Mouse (Mus musculus): ENCODE results near the gene Cldn10. TPM values are rescaled to one million over a fixed set of nuclear protein-coding genes. Genes with fewer than 3 reads are reported as not detected.
A peak's percentile ranks its signal among the peaks of the same experiment; 100 is the strongest.

Cldn10 gene
- total RNA-seq, 2 experiments from 2014 or later: 0.10 TPM; not detected in 1

DNA sequence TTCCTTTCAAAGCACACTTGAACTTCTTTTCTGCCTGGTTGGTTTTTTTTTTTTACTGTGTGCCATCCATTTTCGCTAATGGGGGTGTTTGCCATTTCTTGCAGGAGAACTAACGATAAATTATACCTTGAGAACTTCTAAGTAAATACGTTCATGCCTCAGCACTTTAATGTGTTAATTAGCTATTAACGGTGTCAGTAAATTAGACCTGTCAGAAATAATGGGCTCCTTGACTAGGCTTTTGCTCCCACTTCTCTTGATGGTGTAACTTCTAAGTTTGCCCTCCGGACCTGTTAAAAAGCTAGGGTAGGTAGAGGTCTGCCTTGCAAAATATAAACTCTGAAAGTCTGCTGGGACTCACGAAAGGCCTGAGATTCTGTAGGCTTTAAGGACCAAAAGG, 70.6 kb downstream of the Cldn10 start:
- ATAC-seq (replicated peaks; ENCODE audit: poor library complexity): no peak

DNA sequence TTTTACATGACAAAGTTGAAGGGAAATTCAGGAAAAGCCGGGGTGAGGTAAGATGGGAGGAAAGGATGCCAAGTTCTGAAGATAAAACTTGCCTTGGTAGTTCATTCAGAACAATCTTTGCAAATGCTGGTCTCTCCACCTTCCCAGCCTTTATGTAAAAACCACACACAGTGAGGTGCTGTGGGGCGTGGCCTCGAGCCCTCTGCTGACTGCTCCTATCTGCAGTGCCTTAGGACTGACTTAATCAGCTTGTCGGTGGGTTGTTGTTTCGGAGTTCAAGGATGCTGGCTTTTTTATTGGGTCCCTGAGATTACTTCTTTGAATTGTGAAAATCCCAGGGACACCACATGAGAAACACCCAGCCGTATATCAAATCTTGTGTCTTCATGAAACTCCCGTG, 74.5 kb downstream of the Cldn10 start:
- ATAC-seq (replicated peaks; ENCODE audit: poor library complexity): peak; percentile 70

DNA sequence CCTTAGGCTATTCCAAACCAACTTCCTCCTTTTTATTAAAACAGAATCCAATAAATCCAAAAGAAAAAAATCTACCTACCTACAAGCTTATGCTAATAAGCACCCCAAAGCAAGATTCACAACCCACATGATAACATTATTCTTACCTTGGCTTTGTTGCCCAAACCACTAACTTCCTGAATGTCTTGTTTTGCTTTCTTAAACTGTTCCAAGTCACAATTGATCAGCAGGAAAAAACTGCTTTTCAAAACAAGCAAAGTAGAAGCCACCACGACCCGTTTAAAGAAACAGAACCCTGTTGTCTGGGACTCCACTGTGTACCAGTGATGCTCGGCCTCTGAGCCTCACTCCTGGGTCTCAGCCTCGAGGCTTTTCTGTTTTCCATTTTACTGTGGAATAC, 77.2 kb downstream of the Cldn10 start:
- no peak for ATAC-seq (replicated peaks; ENCODE audit: poor library complexity)

- peak; percentile 18; the same call in 1 of the 2 replicates for ATAC-seq (replicated peaks; ENCODE audit: poor library complexity)
These were observed 78.5 kb downstream of the Cldn10 start for GRCm38 (mm10) chr14:118866014-118866811.

- ATAC-seq (replicated peaks; ENCODE audit: poor library complexity): no peak
These were observed 79.7 kb downstream of the Cldn10 start for GRCm38 (mm10) chr14:118867366-118867765.

DNA sequence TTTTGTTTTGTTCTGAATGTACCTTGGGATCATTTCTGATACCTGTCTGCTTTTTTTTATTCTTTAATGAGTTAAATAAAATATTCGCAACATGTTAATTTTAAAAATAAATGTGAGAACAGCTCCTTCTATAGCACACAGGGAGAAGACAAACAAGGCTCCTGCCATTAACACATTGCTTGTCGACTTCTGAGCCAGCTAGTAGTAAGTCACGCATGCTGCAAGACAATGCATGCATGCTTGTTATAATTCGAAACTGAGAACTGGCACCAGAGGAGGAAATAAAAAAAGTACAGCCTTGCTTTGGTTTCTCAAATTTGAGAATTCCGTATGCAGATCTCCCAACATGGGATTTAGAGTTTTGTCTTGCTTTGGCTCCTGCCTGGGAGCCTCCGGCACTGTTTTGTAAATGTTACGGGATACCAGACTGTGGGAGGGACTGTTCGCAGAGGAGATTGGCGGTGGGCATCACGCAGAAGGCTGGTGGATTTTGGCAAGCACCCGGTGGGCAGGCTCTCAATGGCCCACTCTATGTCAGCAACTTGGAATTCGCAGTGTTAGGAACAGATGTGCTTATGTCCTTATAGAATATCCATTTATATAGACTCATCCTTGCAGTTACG, 80.5 kb downstream of the Cldn10 start:
- no peak for ATAC-seq (replicated peaks; ENCODE audit: poor library complexity)

DNA sequence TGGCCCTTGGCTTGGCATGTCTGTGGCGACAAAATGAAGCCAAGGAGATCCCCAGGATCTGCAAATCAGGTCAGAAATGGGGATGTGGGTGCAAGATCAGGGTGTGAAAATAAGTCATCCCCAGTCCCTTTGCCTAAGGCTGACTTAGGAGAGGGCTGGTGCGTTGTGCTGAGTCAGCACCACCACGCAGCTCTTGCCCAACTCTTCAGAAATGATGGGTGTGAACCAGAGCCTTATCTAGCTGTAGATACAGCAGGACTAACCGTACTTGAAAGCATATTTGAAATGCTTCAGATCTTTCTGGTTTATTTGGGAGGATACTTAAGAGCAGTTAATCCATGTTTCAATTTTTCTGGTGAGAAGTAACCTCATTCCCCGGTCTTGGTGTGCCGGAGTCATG, 82.0 kb downstream of the Cldn10 start:
- ATAC-seq (replicated peaks; ENCODE audit: poor library complexity): peak; percentile 89

DNA sequence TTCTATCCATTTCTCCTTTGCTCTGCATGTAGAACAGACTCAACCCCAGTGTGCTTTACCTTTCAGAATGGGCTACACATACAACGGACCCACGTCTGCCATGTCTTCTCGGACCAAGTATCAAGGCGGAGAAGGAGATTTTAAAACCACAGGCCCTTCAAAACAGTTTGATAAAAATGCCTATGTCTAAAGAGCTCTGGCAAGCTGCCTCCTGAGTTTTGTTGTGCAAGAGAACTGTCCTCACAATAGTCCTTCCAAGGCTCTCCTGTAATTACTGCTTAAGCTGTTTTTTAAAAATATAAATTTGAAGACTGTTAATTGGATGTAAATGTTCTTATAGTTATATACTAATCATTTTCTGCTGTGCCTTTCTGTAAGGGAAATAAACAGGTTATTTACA, 86.4 kb downstream of the Cldn10 start:
- no peak for ATAC-seq (replicated peaks; ENCODE audit: poor library complexity)

DNA sequence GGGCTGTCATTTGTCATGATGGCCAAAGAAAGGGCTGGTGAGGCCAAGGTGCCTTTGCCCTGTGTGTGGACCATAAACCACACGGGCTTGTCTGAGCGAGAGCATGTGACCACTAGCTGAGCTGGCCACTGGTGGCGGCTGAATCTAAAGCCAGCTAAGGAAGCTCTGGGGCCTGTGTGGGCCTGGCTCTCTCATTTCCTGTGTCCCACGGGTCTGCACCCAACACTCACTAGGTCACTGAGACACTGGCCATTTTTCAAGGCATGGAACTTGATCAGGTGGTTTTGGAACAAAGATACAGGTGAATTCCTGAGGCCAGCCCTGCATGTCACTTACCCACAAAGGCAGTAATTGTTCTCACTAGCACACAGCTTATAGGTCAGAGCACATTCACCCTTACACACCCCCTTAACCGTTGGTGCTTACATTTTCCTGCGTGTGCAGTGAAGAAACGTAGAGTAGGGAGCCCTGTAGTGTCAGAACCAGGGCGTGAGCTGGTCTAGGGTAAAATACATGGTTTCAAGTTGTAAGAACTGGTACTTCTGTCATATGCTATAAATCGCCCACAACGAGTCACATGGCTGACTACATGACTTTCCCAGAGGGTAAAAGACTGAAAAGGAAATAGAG, 87.2 kb downstream of the Cldn10 start:
- no peak for ATAC-seq (replicated peaks; ENCODE audit: poor library complexity)

DNA sequence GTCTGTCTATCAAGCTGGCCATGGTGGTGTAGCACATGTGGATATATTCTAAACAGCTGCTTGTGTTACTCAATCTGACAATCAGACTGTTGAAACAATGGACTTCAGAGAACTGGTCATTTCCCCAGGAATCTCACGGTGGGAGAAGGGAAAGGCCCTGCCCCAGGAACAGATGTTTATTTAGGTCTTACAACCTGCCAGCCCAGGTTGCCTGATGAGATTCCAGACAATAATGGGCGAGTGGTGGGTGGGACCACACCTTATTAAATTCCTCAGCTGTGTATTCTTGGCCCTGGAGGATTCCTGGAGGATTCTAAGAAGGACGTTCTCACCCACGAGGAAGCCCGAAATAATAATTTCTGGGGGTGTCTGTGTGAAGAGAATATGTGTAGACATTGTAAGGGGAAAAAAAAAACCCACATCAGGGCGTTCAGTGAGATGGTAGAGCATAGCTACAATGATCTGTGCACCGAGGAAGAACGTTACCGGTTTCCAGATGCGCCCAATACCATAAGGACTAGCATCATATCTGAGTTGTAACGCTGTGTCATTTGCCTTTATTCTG, 90.7 kb downstream of the Cldn10 start:
- no peak for ATAC-seq (replicated peaks; ENCODE audit: poor library complexity)

- ATAC-seq (replicated peaks; ENCODE audit: poor library complexity): no peak
These were observed 93.0 kb downstream of the Cldn10 start for GRCm38 (mm10) chr14:118880696-118881095.

GRCm38 (mm10) chr14:118883344-118884249, 95.9 kb downstream of the Cldn10 start:
- ATAC-seq (replicated peaks; ENCODE audit: poor library complexity): peak; percentile 81

DNA sequence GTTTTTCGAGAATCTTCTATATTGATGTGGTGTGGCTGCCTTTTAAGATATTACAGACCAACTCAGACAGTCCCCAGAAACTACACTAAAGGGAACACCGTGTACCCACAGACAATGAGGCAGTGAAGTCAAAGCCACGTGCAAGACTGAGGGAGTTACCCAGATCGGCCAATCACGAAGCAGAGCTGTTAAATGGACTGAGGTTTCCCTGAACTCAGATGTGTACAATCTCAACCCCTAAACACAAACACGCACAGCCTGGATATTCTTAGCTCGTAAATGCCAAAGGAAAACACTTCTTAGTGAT, 96.5 kb downstream of the Cldn10 start:
- ATAC-seq (replicated peaks; ENCODE audit: poor library complexity): peak; percentile 58

DNA sequence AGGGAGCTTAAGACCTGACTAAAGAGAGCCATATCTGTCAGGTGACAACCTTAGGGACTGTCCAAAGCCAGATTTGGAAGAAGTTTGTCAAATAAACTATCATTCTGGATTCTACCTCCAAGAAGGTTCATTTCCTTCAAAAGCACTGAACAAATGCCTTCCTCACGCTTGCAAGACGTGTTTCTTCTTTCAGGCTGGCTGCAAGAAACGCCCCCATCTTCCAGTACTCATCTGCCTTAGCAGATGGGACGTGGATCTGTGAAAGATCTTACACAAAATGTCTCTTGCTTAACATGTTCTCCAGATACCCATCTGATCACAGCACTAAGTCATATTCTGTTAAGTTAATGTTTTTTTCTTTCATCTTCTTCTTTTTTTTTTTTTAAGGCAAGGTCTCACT, 102.4 kb downstream of the Cldn10 start:
- ATAC-seq (replicated peaks; ENCODE audit: poor library complexity): no peak

- no peak for ATAC-seq (replicated peaks; ENCODE audit: poor library complexity)
These were observed 107.5 kb downstream of the Cldn10 start for GRCm38 (mm10) chr14:118895228-118895627.

- no peak for ATAC-seq (replicated peaks; ENCODE audit: poor library complexity)
These were observed 107.9 kb downstream of the Cldn10 start for GRCm38 (mm10) chr14:118895655-118896054.

DNA sequence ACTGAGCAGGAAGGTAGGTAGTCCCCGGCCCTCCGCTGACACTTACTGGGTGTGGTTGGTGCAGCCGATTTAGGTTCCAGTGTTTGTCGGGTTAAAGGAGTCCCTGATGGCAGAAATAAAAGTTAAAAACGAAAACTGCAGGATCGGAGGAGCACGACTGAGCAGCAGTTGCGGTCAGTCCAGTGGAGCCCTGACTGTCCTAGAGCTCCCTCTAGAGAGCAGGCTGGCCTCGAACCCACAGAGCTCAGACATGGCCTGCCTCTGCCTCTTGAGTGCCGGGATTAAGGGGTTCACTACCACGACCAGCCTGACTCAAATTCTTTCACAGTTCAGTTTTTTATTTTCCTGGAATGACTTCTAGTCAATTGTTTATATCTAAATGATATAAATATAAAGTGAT, 112.2 kb downstream of the Cldn10 start:
- no peak for ATAC-seq (replicated peaks; ENCODE audit: poor library complexity)

DNA sequence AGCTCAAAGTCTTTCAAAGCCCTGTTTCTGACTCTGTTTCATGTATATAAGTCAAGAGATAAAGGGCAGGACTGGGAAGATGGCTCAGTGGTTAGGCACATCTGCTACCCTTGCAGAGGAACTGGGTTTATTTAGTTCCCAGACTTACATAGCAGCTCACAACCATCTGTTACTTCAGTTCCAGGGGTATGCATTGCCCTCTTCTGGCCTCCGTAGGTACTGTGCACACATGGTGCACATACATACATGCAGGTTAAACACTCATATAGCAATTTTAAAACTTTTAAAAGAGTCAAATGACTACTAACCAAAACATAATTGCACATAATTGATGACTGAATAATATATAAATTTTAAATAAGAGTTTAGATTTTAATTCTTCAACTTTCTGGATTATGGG, 113.2 kb downstream of the Cldn10 start:
- ATAC-seq (replicated peaks; ENCODE audit: poor library complexity): 0 out of 2 replicates have a peak, but pooled peaks have one; percentile 29

DNA sequence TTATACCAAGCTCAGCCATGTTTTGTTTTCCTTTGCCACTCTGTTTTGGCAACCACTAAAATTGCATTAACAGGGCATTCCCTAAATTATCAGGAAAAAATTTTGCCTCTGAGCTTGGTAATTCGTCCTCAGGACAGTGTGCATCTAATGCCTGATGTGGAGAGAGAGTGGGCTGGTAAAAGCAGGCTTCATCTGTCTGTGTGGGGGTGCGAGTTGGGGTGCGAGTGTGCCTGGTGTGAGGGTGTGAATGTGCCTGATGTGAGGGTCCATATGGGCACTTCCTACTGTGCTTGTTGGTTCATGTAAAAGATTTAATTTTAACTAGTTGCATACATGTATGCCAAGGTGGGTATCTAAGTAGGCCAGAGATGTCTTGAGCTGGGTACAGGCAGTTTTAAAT, 115.7 kb downstream of the Cldn10 start:
- no peak for ATAC-seq (replicated peaks; ENCODE audit: poor library complexity)

GRCm38 (mm10) chr14:118903867-118904562, 116.3 kb downstream of the Cldn10 start:
- no peak for ATAC-seq (replicated peaks; ENCODE audit: poor library complexity)
